Mouse (Mus musculus): ENCODE measurements around the gene Spen. TPM values are rescaled to one million over a fixed set of nuclear protein-coding genes. Genes with fewer than 3 reads are reported as not detected.

The Spen gene
- polyA plus RNA-seq, 1 experiment from 2014 or later: 12.8 TPM

DNA sequence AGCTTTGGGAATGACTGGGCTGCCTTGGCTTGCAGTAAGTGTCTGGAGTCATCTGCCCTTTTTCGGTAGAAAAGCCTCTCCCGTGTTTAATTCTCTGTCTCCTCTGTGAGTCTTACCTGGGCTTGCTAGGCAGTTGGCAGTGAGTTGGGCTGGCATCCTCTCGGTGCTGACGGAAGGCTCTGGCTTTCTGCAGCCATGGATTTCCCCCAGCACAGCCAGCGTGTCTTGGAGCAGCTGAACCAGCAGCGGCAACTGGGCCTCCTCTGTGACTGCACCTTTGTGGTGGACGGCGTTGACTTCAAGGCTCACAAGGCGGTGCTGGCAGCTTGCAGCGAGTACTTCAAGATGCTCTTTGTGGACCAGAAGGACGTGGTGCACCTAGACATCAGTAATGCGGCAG lies 76.8 kb downstream of the Spen start:
- H3K36me3 ChIP-seq (ENCODE audit: control insufficient read depth, insufficient read depth, low read length): peaks cover 51% of the 10 kb centered on the region

DNA sequence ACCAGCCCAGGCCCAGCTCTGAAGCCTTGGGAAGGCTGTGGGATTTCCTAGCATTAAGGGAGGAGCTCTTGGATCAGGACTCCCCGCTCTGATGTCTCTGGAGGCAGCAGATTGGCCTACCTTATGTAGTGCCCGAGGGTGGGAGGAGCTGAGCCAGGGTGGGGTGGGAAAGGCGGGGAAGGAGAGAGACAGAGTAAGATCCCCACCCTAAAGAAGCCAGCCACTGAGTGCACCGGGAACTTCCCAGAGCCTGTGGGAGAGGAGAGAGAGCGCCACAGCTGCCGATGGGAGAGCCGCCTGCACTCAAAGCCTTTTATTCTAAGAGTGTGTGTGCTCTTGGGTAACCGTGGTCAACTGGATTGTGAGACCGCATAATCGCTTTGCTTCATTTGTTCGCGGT lies 77.3 kb downstream of the Spen start:
- Histone ChIP-seq H3K9me3 (ENCODE audit: control insufficient read depth, low read length) (no peaks in the 10 kb centered on the region), H3K27ac (ENCODE audit: low read depth) (no peak overlapping the region), H3K9ac (ENCODE audit: low read length) (no peak overlapping the region), H3K36me3 (ENCODE audit: control insufficient read depth, insufficient read depth, low read length) (peaks cover 46% of the 10 kb centered on the region), H3K27me3 (replicated peaks; ENCODE audit: control insufficient read depth, insufficient read depth, low read length) (no peaks in the 10 kb centered on the region), H3K4me3 (ENCODE audit: low read depth, low read length) (no peak overlapping the region), H3K4me2 (ENCODE audit: low read length) (no peak overlapping the region), H3K4me1 (replicated peaks; ENCODE audit: control insufficient read depth, insufficient read depth, low read length) (peaks cover 10% of the 10 kb centered on the region; the same call in 1 of the 2 replicates)
- 70% methylated on average over 12 of the region's 12 CpGs for WGBS
- DNase-seq (ENCODE audit: low spot score) (no peak), ATAC-seq (replicated peaks; ENCODE audit: low FRiP score, low TSS enrichment, low read depth) (no peak)

More for the DNA sequence above, 76.8 kb downstream of the Spen start:
- Histone ChIP-seq H3K4me2 (ENCODE audit: low read length) (no peak overlapping the region), H3K27me3 (replicated peaks; ENCODE audit: control insufficient read depth, insufficient read depth, low read length) (no peaks in the 10 kb centered on the region), H3K9me3 (ENCODE audit: control insufficient read depth, low read length) (no peaks in the 10 kb centered on the region), H3K9ac (ENCODE audit: low read length) (no peak overlapping the region), H3K27ac (ENCODE audit: low read depth) (no peak overlapping the region), H3K4me3 (ENCODE audit: low read depth, low read length) (no peak overlapping the region), H3K4me1 (replicated peaks; ENCODE audit: control insufficient read depth, insufficient read depth, low read length) (peaks cover 10% of the 10 kb centered on the region; the same call in 1 of the 2 replicates)
- DNase-seq (ENCODE audit: low spot score): no peak
- no peak for ATAC-seq (replicated peaks; ENCODE audit: low FRiP score, low TSS enrichment, low read depth)
- 91% methylated on average over 12 of the region's 12 CpGs for WGBS

DNA sequence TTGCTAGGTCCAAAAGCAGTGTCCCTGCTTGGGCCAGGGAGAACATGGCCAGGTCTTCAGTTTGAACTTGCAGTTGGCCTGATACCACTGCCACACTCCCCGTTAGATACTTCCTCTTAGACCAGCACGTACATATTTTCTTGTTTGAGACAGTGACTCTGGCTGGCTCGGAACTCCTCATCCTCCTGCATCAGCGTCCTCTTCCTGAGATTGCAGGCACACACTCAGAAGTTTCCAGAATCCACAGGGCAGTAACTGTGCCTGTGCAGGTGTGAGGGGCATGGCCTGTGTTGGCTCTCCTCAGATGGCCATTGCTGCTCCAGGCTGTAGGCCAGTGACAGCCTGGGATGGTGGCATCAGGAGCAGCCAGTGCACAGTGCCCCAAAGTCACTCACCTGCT lies 77.9 kb downstream of the Spen start:
- no peak overlapping the region for H3K4me3 ChIP-seq (ENCODE audit: low read depth, low read length)
- no peaks in the 10 kb centered on the region for H3K9me3 ChIP-seq (ENCODE audit: control insufficient read depth, low read length)
- DNase-seq (ENCODE audit: low spot score) (no peak), ATAC-seq (replicated peaks; ENCODE audit: low FRiP score, low TSS enrichment, low read depth) (no peak)
- H3K4me1 ChIP-seq (replicated peaks; ENCODE audit: control insufficient read depth, insufficient read depth, low read length): peaks cover 10% of the 10 kb centered on the region; the same call in 1 of the 2 replicates
- no peak overlapping the region for H3K4me2 ChIP-seq (ENCODE audit: low read length)
- H3K27me3 ChIP-seq (replicated peaks; ENCODE audit: control insufficient read depth, insufficient read depth, low read length): no peaks in the 10 kb centered on the region
- H3K36me3 ChIP-seq (ENCODE audit: control insufficient read depth, insufficient read depth, low read length): peaks cover 41% of the 10 kb centered on the region
- 82% methylated on average over 4 of the region's 4 CpGs for WGBS
- H3K27ac ChIP-seq (ENCODE audit: low read depth): no peak overlapping the region
- H3K9ac ChIP-seq (ENCODE audit: low read length): no peak overlapping the region

DNA sequence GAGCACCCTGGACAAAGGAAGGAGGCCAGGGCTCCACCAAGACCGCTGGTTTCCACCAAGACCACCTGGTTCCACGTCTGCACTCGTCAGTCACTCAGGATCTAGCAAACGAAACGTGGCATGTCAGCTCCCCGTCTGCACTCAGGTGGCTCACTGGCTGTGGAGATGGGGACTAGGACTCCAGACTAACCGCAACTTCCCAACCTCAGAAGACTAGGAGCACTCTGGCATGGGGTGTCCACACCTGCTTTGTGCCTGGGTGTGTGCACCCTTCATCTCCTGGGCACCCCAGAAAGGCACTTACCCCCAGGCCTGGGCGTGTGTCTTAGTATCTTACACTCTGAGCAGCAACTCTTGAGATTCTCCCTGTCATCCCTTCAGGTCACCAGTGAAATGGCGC lies 78.6 kb downstream of the Spen start:
- Histone ChIP-seq H3K36me3 (ENCODE audit: control insufficient read depth, insufficient read depth, low read length) (peaks cover 34% of the 10 kb centered on the region), H3K4me1 (replicated peaks; ENCODE audit: control insufficient read depth, insufficient read depth, low read length) (peaks cover 10% of the 10 kb centered on the region; the same call in 1 of the 2 replicates), H3K4me3 (ENCODE audit: low read depth, low read length) (no peak overlapping the region), H3K27me3 (replicated peaks; ENCODE audit: control insufficient read depth, insufficient read depth, low read length) (no peaks in the 10 kb centered on the region), H3K9ac (ENCODE audit: low read length) (no peak overlapping the region), H3K4me2 (ENCODE audit: low read length) (no peak overlapping the region), H3K9me3 (ENCODE audit: control insufficient read depth, low read length) (no peaks in the 10 kb centered on the region), H3K27ac (ENCODE audit: low read depth) (no peak overlapping the region)
- DNase-seq (ENCODE audit: low spot score) (no peak), ATAC-seq (replicated peaks; ENCODE audit: low FRiP score, low TSS enrichment, low read depth) (no peak)
- WGBS: 91% methylated on average over 9 of the region's 9 CpGs

DNA sequence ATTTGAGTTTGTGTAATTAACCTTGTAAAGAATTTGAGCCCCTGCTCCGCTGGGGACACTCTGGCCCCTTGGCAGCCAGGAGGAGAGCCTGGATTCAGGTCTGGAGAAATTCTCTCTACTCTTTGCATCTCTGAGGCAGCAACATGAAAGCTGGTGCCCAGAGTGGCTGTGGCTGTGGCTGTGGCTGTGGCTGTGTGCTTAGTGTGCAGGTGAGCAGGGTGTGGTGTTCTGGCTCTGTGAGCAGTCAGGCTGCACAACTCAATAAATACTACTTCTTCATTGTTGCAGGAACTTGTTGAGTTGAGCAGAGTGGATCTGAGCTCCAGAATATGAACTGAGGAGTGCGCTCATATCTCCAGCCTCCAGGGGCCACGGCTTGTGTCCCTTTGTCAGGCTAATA lies 79.5 kb downstream of the Spen start:
- DNase-seq (ENCODE audit: low spot score): no peak

DNA sequence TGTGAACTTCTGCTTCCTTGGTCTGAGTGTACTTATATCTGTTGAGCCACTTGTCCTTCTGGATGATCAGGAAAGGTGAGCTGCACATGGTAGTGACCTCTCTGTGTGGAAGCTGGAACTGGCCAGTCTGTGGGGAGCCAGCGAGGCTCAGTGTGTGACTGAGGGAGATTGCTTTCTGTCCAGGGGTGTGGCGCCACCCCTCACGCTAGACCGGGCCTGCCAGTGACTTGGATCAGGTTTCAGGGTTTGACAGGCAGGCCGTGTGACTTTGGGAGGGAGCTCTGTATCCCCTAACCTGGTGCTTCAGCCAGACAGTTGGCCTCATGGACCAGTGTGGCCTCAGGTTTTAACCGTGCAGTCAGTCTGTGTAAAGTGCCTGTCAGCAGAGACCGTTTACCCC lies 80.2 kb downstream of the Spen start:
- no peaks in the 10 kb centered on the region for H3K9me3 ChIP-seq (ENCODE audit: control insufficient read depth, low read length)
- WGBS: 9% methylated on average over 7 of the region's 7 CpGs
- H3K27me3 ChIP-seq (replicated peaks; ENCODE audit: control insufficient read depth, insufficient read depth, low read length): no peaks in the 10 kb centered on the region
- no peak overlapping the region for H3K4me3 ChIP-seq (ENCODE audit: low read depth, low read length)
- H3K36me3 ChIP-seq (ENCODE audit: control insufficient read depth, insufficient read depth, low read length): peaks cover 18% of the 10 kb centered on the region
- no peak overlapping the region for H3K9ac ChIP-seq (ENCODE audit: low read length)
- peaks cover 10% of the 10 kb centered on the region; the same call in 1 of the 2 replicates for H3K4me1 ChIP-seq (replicated peaks; ENCODE audit: control insufficient read depth, insufficient read depth, low read length)
- peak; percentile 36; the same call in 1 of the 2 replicates for ATAC-seq (replicated peaks; ENCODE audit: low FRiP score, low TSS enrichment, low read depth)
- DNase-seq (ENCODE audit: low spot score): no peak
- H3K27ac ChIP-seq (ENCODE audit: low read depth): no peak overlapping the region
- no peak overlapping the region for H3K4me2 ChIP-seq (ENCODE audit: low read length)

More for the DNA sequence above, 79.5 kb downstream of the Spen start:
- H3K27ac ChIP-seq (ENCODE audit: low read depth): no peak overlapping the region
- H3K27me3 ChIP-seq (replicated peaks; ENCODE audit: control insufficient read depth, insufficient read depth, low read length): no peaks in the 10 kb centered on the region
- H3K4me2 ChIP-seq (ENCODE audit: low read length): no peak overlapping the region
- WGBS: 57% methylated on average over 3 of the region's 3 CpGs
- H3K9ac ChIP-seq (ENCODE audit: low read length): no peak overlapping the region
- peaks cover 25% of the 10 kb centered on the region for H3K36me3 ChIP-seq (ENCODE audit: control insufficient read depth, insufficient read depth, low read length)
- no peaks in the 10 kb centered on the region for H3K9me3 ChIP-seq (ENCODE audit: control insufficient read depth, low read length)
- no peak for ATAC-seq (replicated peaks; ENCODE audit: low FRiP score, low TSS enrichment, low read depth)
- no peak overlapping the region for H3K4me3 ChIP-seq (ENCODE audit: low read depth, low read length)
- peaks cover 10% of the 10 kb centered on the region; the same call in 1 of the 2 replicates for H3K4me1 ChIP-seq (replicated peaks; ENCODE audit: control insufficient read depth, insufficient read depth, low read length)

DNA sequence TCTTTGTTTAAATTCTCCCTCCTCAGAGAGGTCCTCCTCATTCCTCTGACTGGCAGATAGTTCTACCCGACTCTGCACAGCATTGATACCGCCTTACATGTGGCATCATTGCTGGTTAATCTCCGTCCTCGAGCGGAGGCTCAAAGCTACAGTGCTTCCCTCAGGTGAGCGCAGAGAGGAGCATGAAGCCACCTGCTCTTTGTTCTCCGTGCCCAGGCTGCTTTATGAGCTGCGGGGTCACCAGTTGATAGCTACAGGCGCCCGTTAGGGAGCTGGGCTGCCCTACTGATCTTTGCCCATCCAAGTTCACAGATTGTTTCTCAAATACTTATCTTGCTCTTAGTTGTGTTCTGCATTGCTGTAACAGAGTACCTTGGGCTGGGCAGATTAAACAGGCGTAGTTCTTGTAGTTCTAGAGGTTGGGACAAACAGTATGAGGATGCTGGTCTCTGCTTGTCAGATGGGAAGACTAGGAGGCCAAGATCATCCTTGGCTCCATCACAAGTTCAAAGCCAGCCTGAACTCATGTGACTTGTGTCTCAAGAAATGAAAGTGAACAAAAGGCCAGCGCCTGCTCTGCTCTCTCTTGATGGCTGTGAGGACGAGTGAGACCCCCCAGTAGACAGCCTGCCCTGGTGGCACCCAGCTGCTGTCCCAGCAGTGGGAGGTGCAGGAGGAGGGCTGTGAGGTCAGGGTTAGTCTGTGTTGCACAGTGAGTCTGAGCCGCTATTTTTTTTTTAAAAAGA lies 82.0 kb downstream of the Spen start:
- no peak overlapping the region for H3K9ac ChIP-seq (ENCODE audit: low read length)
- H3K9me3 ChIP-seq (ENCODE audit: control insufficient read depth, low read length): no peaks in the 10 kb centered on the region
- DNase-seq (ENCODE audit: low spot score) (no peak), ATAC-seq (replicated peaks; ENCODE audit: low FRiP score, low TSS enrichment, low read depth) (no peak)
- peaks cover 9% of the 10 kb centered on the region; the same call in 1 of the 2 replicates for H3K36me3 ChIP-seq (ENCODE audit: control insufficient read depth, insufficient read depth, low read length)
- H3K4me1 ChIP-seq (replicated peaks; ENCODE audit: control insufficient read depth, insufficient read depth, low read length): peaks cover 10% of the 10 kb centered on the region; the same call in 1 of the 2 replicates
- 92% methylated on average over 14 of the region's 14 CpGs for WGBS
- H3K4me3 ChIP-seq (ENCODE audit: low read depth, low read length): no peak overlapping the region
- no peak overlapping the region for H3K27ac ChIP-seq (ENCODE audit: low read depth)
- H3K27me3 ChIP-seq (replicated peaks; ENCODE audit: control insufficient read depth, insufficient read depth, low read length): no peaks in the 10 kb centered on the region
- no peak overlapping the region for H3K4me2 ChIP-seq (ENCODE audit: low read length)

DNA sequence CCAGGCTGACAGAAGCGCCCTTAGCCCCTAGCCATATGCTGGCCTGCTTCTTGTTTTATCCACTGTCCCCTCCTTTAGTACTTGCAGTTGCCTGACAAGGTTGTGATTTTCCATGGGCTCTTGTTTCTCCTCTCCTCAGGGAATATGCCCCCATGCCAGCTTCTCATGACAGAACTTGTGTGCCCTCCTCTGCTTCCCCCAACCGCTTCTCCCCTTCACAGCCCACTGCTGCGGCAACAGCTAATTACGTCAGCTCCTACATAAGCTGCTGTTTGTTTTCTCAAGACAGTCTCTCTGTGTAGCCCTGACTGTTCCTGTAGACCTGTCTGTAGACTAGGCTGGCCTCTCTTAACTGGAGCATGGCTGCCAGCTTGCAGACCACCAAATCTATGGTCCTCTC lies 82.9 kb downstream of the Spen start:
- ATAC-seq (replicated peaks; ENCODE audit: low FRiP score, low TSS enrichment, low read depth): no peak
- H3K27ac ChIP-seq (ENCODE audit: low read depth): no peak overlapping the region

More for the DNA sequence above, 82.9 kb downstream of the Spen start:
- H3K27me3 ChIP-seq (replicated peaks; ENCODE audit: control insufficient read depth, insufficient read depth, low read length): no peaks in the 10 kb centered on the region
- no peak overlapping the region for H3K9ac ChIP-seq (ENCODE audit: low read length)
- no peaks in the 10 kb centered on the region for H3K9me3 ChIP-seq (ENCODE audit: control insufficient read depth, low read length)
- peaks cover 10% of the 10 kb centered on the region; the same call in 1 of the 2 replicates for H3K4me1 ChIP-seq (replicated peaks; ENCODE audit: control insufficient read depth, insufficient read depth, low read length)
- no peak for DNase-seq (ENCODE audit: low spot score)
- WGBS: 81% methylated on average over 4 of the region's 4 CpGs
- H3K4me3 ChIP-seq (ENCODE audit: low read depth, low read length): no peak overlapping the region
- no peak overlapping the region for H3K4me2 ChIP-seq (ENCODE audit: low read length)
- H3K36me3 ChIP-seq (ENCODE audit: control insufficient read depth, insufficient read depth, low read length): peaks cover 9% of the 10 kb centered on the region; the same call in 1 of the 2 replicates

All from intestine, embryonic 14.5 days (tissue).